Comparison of ENCODE assay signal across 21 mouse cellular contexts in the genomic region with DNA sequence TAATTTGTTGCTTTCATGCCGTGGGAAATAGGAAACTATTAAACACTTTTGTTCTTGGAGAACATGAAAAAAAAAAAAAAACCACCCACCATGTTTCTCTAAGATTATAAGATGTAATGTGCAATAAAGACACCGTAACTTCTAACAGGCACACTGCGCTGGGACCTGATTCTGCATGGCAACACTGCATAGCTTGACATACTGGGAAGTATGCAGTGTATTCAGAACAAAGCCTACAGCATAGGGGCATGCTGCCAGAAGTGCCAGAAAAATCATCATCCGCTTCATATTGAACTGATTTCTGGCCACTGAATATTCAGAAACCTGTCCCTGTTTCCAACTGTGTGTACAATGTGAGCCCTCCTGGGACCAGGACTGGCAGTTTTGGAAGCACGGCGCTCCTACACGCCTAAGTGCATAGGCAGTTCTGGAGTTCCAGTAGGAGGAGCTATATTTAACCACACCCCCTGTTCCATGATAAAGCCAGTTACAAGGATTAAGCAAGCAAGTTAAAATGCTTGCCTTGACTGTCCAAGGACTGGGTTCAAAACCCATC.
A peak's percentile ranks its signal among the peaks of the same experiment; 100 is the strongest.
DNase-seq lines count a peak whose midpoint lies in the region; ATAC-seq and TF ChIP-seq lines count a peak whose summit lies in the region.
"Had no signal": no experiment of that assay in that cellular context is flagged by ENCODE, and none has a peak within 500 bp of the region (broad histone marks: within the 10 kb centered on the region; RNA-seq: fewer than 3 reads in every experiment).

No protein-coding gene starts in this region.

- H3K36me3 ChIP-seq in midbrain, embryonic 11.5 days (ENCODE audit: control insufficient read depth, insufficient read depth, low read length), result no peaks in the 10 kb centered on the region
- H3K36me3 ChIP-seq in midbrain, embryonic 10.5 days, result 0 out of 2 replicates have a peak, but pooled peaks cover 12% of the 10 kb centered on the region
- no peaks in the 10 kb centered on the region for H3K36me3 ChIP-seq in midbrain, postnatal 0 days (ENCODE audit: insufficient read depth, low read length)
- H3K36me3 ChIP-seq: embryonic facial prominence, embryonic 10.5 days; heart, embryonic 12.5 days; limb, embryonic 13.5 days; lung, embryonic 15.5 days had no signal

- H3K4me3 ChIP-seq in midbrain, embryonic 11.5 days (ENCODE audit: low read depth, low read length), result no peak overlapping the region
- no peak overlapping the region for H3K4me3 ChIP-seq in midbrain, embryonic 10.5 days
- H3K4me3 ChIP-seq in midbrain, postnatal 0 days (ENCODE audit: low read depth, low read length), result no peak overlapping the region
- H3K4me3 ChIP-seq: embryonic facial prominence, embryonic 10.5 days; gastrocnemius, adult 2 months; heart, embryonic 12.5 days; limb, embryonic 13.5 days; lung, embryonic 15.5 days had no signal

- 93% methylated on average over 7 of the region's 7 CpGs for WGBS in midbrain, embryonic 11.5 days
- 95% methylated on average over 7 of the region's 7 CpGs for WGBS in midbrain, embryonic 10.5 days
- WGBS in midbrain, postnatal 0 days, result 75% methylated on average over 7 of the region's 7 CpGs

- no peak for TF ChIP-seq CTCF in midbrain, postnatal 0 days (IDR thresholded peaks at IDR 0.05)

- ATAC-seq in frontal cortex, adult (ENCODE audit: low TSS enrichment), result peak; percentile 77
- 0 out of 2 replicates have a peak, but pooled peaks have one; percentile 40 for ATAC-seq in midbrain, embryonic 11.5 days (ENCODE audit: low FRiP score)
- ATAC-seq in midbrain, postnatal 0 days (ENCODE audit: low FRiP score), result no peak

- no peak overlapping the region for H3K9ac ChIP-seq in midbrain, embryonic 11.5 days (ENCODE audit: low read length)
- H3K9ac ChIP-seq in midbrain, postnatal 0 days (replicated peaks; ENCODE audit: low read length, poor library complexity, severe bottlenecking), result no peak overlapping the region
- H3K9ac ChIP-seq: heart, embryonic 12.5 days; limb, embryonic 13.5 days; liver, embryonic 14.5 days; lung, embryonic 15.5 days had no signal

- H3K27ac ChIP-seq in midbrain, embryonic 11.5 days (ENCODE audit: low read depth, low read length), result no peak overlapping the region
- H3K27ac ChIP-seq in midbrain, embryonic 10.5 days (replicated peaks), result no peak overlapping the region
- H3K27ac ChIP-seq in midbrain, postnatal 0 days (ENCODE audit: low read depth, low read length), result no peak overlapping the region
- H3K27ac ChIP-seq: embryonic facial prominence, embryonic 10.5 days; gastrocnemius, adult 2 months; kidney, postnatal 0 days; limb, embryonic 13.5 days; liver, embryonic 14.5 days; lung, embryonic 15.5 days had no signal

- no peak overlapping the region for H3K4me2 ChIP-seq in midbrain, embryonic 11.5 days
- no peak overlapping the region for H3K4me2 ChIP-seq in midbrain, postnatal 0 days (ENCODE audit: low read depth, low read length, poor library complexity, severe bottlenecking)
- H3K4me2 ChIP-seq: heart, embryonic 12.5 days; limb, embryonic 13.5 days; lung, embryonic 15.5 days had no signal

- no peak for DNase-seq in frontal cortex, postnatal 14 days (ENCODE audit: low spot score in 2 of 2)
- DNase-seq in midbrain, embryonic 11.5 days (ENCODE audit: low spot score, missing footprints), result no peak
- no peak for DNase-seq in midbrain, embryonic 10.5 days (ENCODE audit: low spot score)
- peak; percentile 33 for DNase-seq in R1 (ENCODE audit: low read depth, low spot score)
- DNase-seq in midbrain, postnatal 0 days (ENCODE audit: low spot score), result peak; percentile 62
- DNase-seq in lung, postnatal 36 days, result no peak
- DNase-seq: adrenal gland, adult 8-10 months; B cell, adult 2 months; cerebellum, adult 11-12 months; gastrocnemius, adult 2 months; heart, postnatal 14 days; kidney, adult 18-20 months; spleen, adult 18-20 months; thymus, postnatal 4 days had no signal

- no peaks in the 10 kb centered on the region for H3K9me3 ChIP-seq in midbrain, embryonic 11.5 days (ENCODE audit: control insufficient read depth, low read length)
- no peaks in the 10 kb centered on the region for H3K9me3 ChIP-seq in midbrain, embryonic 10.5 days (replicated peaks)
- no peaks in the 10 kb centered on the region for H3K9me3 ChIP-seq in midbrain, postnatal 0 days (ENCODE audit: low read length)
- H3K9me3 ChIP-seq: embryonic facial prominence, embryonic 10.5 days; heart, embryonic 12.5 days; limb, embryonic 13.5 days; lung, embryonic 15.5 days had no signal

- H3K27me3 ChIP-seq in midbrain, embryonic 11.5 days (ENCODE audit: control insufficient read depth, insufficient read depth, low read length), result no peaks in the 10 kb centered on the region
- H3K27me3 ChIP-seq in midbrain, embryonic 10.5 days (ENCODE audit: low read depth, poor library complexity, severe bottlenecking), result no peaks in the 10 kb centered on the region
- no peaks in the 10 kb centered on the region for H3K27me3 ChIP-seq in midbrain, postnatal 0 days (ENCODE audit: insufficient read depth, low read length)
- H3K27me3 ChIP-seq: heart, embryonic 12.5 days; limb, embryonic 13.5 days; lung, embryonic 15.5 days had no signal

- H3K4me1 ChIP-seq in midbrain, embryonic 11.5 days (ENCODE audit: control insufficient read depth, insufficient read depth, low read length), result no peaks in the 10 kb centered on the region
- H3K4me1 ChIP-seq in midbrain, embryonic 10.5 days, result no peaks in the 10 kb centered on the region
- no peaks in the 10 kb centered on the region for H3K4me1 ChIP-seq in midbrain, postnatal 0 days (ENCODE audit: insufficient read depth, low read length)
- H3K4me1 ChIP-seq: embryonic facial prominence, embryonic 10.5 days; heart, embryonic 12.5 days; limb, embryonic 13.5 days; lung, embryonic 15.5 days had no signal

Comparison
In these comparisons a context has a peak if more than half of its experiments do, and no peak if none do; other contexts are left out.
1. DNase-seq: peak in R1 (single experiment) and midbrain, postnatal 0 days (single experiment); none in frontal cortex, postnatal 14 days (0 of 2), midbrain, embryonic 11.5 days (single experiment), midbrain, embryonic 10.5 days (single experiment) and lung, postnatal 36 days (single experiment).